Mouse (Mus musculus) limb, embryonic 12.5 days (tissue): ENCODE results near the gene Clec18a. TPM values are rescaled to one million over a fixed set of nuclear protein-coding genes. Genes with fewer than 3 reads are reported as not detected.

Experiments
- ATAC-seq: fragments of 200-750 bp; cut with Nextera tagmentation; 2 replicates; pipeline ENCODE4 v1.8.0; 2017; ENCODE audit warnings: low read depth, moderate TSS enrichment; ENCODE audit not compliant: insufficient number of reproducible peaks, insufficient read depth, low FRiP score, low TSS enrichment
- H3K27ac ChIP-seq: fragments of 300-500 bp; sonication (generic); 2 replicates; pipeline ENCODE4 v1.5.1; 2016; ENCODE audit warnings: mild to moderate bottlenecking, moderate library complexity
- H3K27me3 ChIP-seq: fragments of 300-500 bp; sonication (generic); 2 replicates; pipeline ENCODE4 v1.6.1; 2016; ENCODE audit warnings: mild to moderate bottlenecking, moderate library complexity
- H3K36me3 ChIP-seq: fragments of 300-500 bp; sonication (generic); 2 replicates; pipeline ENCODE4 v1.6.1; 2016; ENCODE audit warnings: mild to moderate bottlenecking, moderate library complexity
- H3K4me1 ChIP-seq: fragments of 300-500 bp; sonication (generic); replicated peaks from 2 replicates; pipeline ENCODE4 v1.6.1; 2016
- H3K4me2 ChIP-seq: fragments of 300-500 bp; sonication (generic); 2 replicates; pipeline ENCODE4 v1.6.1; 2016; ENCODE audit warnings: mild to moderate bottlenecking, moderate library complexity
- H3K4me3 ChIP-seq: fragments of 300-500 bp; sonication (generic); replicated peaks from 2 replicates; pipeline ENCODE4 v1.5.1; 2016; ENCODE audit warnings: mild to moderate bottlenecking
- H3K9ac ChIP-seq: fragments of 300-500 bp; sonication (generic); replicated peaks from 2 replicates; pipeline ENCODE4 v1.6.1; 2016; ENCODE audit warnings: mild to moderate bottlenecking, moderate library complexity
- H3K9me3 ChIP-seq: fragments of 300-500 bp; sonication (generic); 2 replicates; pipeline ENCODE4 v1.6.1; 2016; ENCODE audit warnings: mild to moderate bottlenecking, moderate library complexity
- WGBS: fragments of 180-500 bp; shearing (Covaris S2); methylation state at CpG from one replicate; pipeline ENCODE4 v1.1.7; 2016; 5-methylcytosine and 5-hydroxymethylcytosine counted together
- polyA plus RNA-seq: library from polyadenylated mRNA; unstranded; fragments of >200 nt; fragmentation: Nextera tagmentation; extraction: Ambion mirVana; gene quantifications from 2 replicates; pipeline ENCODE4 v1.2.1, GENCODE M21; 2016

The Clec18a gene
- polyA plus RNA-seq, 1 experiment from 2014 or later: 0.24 TPM

DNA sequence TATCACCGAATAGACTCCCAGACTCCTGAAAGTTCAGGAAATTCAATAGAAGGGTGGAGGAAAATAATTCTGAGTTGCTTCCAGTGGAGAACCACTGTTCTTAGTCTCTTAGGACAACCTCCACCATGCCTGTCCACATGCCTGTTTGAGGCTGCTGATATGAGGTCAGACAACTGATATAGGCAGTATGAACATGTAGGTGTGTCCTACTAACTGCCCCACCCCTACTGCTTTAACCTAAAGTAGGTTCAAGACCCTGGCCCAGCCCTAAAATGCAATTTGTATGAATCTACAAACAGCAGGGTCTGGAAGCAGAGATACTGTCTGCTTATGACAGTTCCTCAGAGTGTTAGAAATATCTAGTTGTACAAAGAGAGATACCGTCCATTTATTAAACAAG is 36.6 kb downstream of the Clec18a start:
- 0 out of 2 replicates have a peak, but pooled peaks have one; percentile 2 for ATAC-seq
- peak overlapping the region; percentile 95; the same call in 1 of the 2 replicates for H3K4me3 ChIP-seq
- 65% methylated on average over 2 of the region's 2 CpGs for WGBS

DNA sequence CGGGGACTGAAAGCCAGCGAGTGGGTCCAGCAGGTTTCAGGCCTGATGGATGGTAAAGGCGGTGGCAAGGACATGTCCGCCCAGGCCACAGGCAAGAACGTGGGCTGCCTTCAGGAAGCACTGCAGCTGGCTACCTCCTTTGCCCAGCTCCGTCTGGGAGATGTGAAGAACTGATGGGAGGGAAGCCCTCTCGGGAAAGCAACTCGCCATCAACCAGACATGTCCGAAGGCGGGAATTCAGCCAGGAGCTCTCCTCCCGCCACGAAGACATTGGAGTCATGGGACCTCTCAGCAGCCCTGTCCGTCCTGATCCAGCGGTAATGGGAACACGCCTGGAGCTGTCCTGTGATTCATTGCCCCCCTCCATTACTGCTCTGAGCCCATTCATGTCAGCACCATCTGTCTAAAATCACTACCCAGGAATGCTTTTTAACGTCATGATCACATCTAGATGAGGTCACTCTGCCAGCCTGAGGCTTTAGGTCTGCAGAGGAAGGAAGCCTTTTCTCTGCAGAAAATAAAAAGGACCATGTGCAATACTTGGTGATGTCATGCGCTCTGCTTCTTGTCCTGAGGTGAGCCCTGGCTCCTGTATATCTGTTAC is 37.1 kb downstream of the Clec18a start:
- WGBS: 93% methylated on average over 17 of the region's 17 CpGs
- Histone ChIP-seq H3K27ac (no peak overlapping the region), H3K36me3 (peaks cover 70% of the 10 kb centered on the region)

More for the DNA sequence above, 36.6 kb downstream of the Clec18a start:
- no peak overlapping the region for H3K4me2 ChIP-seq
- H3K27ac ChIP-seq: no peak overlapping the region
- H3K9ac ChIP-seq: no peak overlapping the region
- H3K9me3 ChIP-seq: no peaks in the 10 kb centered on the region
- peaks cover 14% of the 10 kb centered on the region for H3K4me1 ChIP-seq
- H3K27me3 ChIP-seq: peaks cover under 1% of the 10 kb centered on the region; the same call in 1 of the 2 replicates
- H3K36me3 ChIP-seq: peaks cover 64% of the 10 kb centered on the region

DNA sequence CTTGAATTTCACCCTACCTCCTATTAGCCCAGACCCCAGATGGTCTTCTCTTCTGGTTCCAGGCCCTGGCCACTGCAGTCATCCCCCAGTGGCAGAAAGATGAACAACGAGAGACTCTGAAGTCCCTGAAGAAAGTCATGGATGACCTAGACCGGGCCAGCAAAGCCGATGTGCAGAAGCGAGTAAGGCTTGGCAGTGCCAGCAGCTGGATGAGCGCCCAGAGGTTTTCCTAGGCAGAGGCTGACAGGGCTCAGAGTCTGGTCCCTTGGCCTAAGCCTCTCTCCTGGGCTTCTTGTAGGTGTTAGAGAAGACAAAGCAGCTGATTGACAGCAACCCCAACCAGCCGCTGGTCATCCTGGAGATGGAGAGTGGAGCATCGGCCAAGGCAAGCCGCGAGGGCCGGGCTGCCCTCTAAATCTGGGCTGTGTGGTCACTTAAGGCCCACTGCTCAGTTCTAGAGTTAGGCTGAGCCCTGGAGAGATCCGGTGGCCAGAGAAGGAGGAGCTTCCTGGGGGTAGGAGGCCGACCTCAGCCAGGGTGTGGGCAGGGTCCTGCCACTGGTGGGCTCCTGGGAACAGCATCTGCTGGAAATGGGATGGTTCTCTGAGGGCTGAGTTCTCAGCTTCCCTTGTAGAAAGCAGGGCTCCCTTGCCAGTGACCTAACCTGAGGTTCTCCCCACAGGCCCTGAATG is 38.3 kb downstream of the Clec18a start:
- WGBS: 95% methylated on average over 12 of the region's 12 CpGs
- no peak for ATAC-seq

More for the DNA sequence above, 37.1 kb downstream of the Clec18a start:
- Histone ChIP-seq H3K27me3 (no peaks in the 10 kb centered on the region), H3K4me2 (no peak overlapping the region), H3K9me3 (no peaks in the 10 kb centered on the region), H3K4me3 (no peak overlapping the region), H3K4me1 (peaks cover 14% of the 10 kb centered on the region), H3K9ac (no peak overlapping the region)
- no peak for ATAC-seq

DNA sequence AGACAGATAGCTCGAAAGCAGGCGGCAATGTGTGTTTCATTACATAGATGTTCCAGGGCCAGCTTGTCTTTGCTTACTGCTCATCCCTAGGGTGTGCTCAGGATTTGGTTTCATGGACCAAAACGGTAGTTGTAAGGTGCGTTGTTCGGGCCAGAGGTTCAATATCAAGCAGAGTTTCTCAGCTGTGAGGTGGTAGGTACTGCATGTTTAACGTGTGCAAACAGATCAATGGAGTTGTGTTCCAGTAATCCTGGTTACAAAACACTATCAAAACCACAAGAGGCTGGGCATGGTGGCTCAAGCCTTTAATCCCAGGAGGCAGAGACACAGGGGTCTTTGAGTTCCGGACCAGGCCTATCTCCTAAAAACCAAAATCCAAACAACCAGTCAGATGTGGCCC is 43.1 kb downstream of the Clec18a start:
- Histone ChIP-seq H3K4me3 (no peak overlapping the region), H3K4me1 (no peaks in the 10 kb centered on the region), H3K27me3 (no peaks in the 10 kb centered on the region), H3K4me2 (no peak overlapping the region), H3K9me3 (no peaks in the 10 kb centered on the region), H3K36me3 (peaks cover 99% of the 10 kb centered on the region), H3K9ac (no peak overlapping the region), H3K27ac (no peak overlapping the region)
- ATAC-seq: no peak
- WGBS: 94% methylated on average over 7 of the region's 7 CpGs

More for the DNA sequence above, 38.3 kb downstream of the Clec18a start:
- Histone ChIP-seq H3K27me3 (no peaks in the 10 kb centered on the region), H3K9ac (no peak overlapping the region), H3K9me3 (no peaks in the 10 kb centered on the region), H3K4me1 (peaks cover 14% of the 10 kb centered on the region), H3K36me3 (peaks cover 80% of the 10 kb centered on the region), H3K4me3 (no peak overlapping the region), H3K4me2 (no peak overlapping the region), H3K27ac (no peak overlapping the region)

DNA sequence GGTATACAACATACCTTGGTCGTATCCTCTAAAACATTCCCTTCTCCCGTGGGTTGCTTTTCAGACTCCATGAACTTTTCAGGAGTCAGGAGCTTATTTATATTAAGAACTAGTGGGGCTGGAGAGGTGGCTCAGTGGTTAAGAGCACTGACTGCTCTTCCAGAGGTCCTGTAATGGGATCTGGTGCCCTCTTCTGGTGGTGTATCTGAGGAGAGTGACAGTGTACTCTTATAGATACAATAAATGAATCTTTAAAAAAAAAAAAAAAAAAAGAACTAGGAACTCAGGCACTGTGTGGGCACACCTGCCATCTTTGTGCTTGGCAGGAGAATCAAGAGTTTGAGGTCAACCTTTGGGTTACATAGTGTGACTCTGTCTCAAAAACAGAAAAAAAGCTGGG is 43.5 kb downstream of the Clec18a start:
- Histone ChIP-seq H3K9ac (no peak overlapping the region), H3K36me3 (peaks cover 99% of the 10 kb centered on the region), H3K4me1 (no peaks in the 10 kb centered on the region), H3K4me2 (no peak overlapping the region), H3K4me3 (no peak overlapping the region), H3K27ac (no peak overlapping the region), H3K9me3 (no peaks in the 10 kb centered on the region), H3K27me3 (no peaks in the 10 kb centered on the region)
- no peak for ATAC-seq
- 95% methylated on average over 2 of the region's 2 CpGs for WGBS

DNA sequence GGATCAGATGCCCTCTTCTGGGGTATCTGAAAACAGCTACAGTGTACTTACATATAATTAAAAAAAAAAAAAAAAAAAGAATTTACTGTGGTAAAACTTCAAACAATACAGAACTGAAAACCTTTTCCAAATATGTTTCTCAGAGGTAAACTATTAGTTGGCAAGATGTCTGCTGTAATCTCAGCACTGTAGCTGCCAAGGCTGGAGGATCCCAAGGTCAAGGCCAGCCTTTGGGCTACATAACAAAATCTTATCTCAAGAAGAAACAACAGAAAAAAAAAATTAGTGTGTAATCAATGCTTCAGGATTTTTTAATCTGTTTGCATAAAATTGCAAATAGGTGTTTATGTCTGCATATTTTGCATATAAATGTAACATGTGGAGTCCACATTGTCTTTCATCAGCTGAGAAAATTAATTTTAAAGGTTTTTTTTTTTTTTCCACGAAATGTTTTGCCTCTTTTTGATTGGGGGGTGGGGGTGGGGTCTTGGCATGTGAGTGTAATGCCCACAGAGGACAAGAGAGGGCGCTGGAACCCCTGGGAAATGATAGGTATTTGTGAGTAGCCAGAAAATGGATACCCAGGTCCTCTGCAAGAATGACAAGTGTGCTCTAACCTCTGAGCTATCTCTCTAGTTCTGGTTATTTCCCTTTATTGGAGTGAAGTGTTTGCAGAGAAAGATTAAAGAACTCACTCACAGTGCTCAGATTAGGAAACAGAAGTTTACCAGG is 48.1 kb downstream of the Clec18a start:
- no peak overlapping the region for H3K4me3 ChIP-seq
- H3K27me3 ChIP-seq: no peaks in the 10 kb centered on the region
- no peak for ATAC-seq
- WGBS: 38% methylated on average over 2 of the region's 2 CpGs
- H3K4me1 ChIP-seq: no peaks in the 10 kb centered on the region
- no peaks in the 10 kb centered on the region for H3K9me3 ChIP-seq
- H3K4me2 ChIP-seq: no peak overlapping the region
- no peak overlapping the region for H3K9ac ChIP-seq
- H3K36me3 ChIP-seq: peaks cover 99% of the 10 kb centered on the region
- no peak overlapping the region for H3K27ac ChIP-seq

DNA sequence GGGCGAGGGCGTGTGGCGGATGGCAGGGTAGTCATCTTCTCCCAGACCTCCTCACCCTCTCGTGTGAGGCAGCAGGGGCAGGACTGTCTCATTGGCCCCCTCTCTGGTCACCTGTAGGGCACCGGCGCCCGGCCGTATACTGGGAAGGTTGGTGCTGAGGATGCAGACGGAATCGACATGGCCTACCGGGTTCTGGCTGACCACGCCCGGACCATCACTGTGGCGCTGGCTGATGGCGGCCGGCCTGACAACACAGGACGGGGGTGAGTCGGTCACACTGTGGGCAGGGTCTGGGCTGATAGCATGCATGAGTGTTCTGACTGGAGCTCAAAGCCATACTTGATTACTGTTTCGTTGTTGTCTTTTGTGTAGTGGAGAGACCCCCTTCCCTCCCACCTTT is 49.7 kb downstream of the Clec18a start:
- WGBS: 94% methylated on average over 19 of the region's 19 CpGs
- no peak overlapping the region for H3K9ac ChIP-seq
- no peaks in the 10 kb centered on the region for H3K4me1 ChIP-seq
- H3K9me3 ChIP-seq: no peaks in the 10 kb centered on the region
- H3K36me3 ChIP-seq: peaks cover 99% of the 10 kb centered on the region
- H3K4me2 ChIP-seq: no peak overlapping the region
- no peak overlapping the region for H3K4me3 ChIP-seq
- H3K27me3 ChIP-seq: no peaks in the 10 kb centered on the region
- ATAC-seq: no peak; the same call in 1 of the 2 replicates
- H3K27ac ChIP-seq: no peak overlapping the region

DNA sequence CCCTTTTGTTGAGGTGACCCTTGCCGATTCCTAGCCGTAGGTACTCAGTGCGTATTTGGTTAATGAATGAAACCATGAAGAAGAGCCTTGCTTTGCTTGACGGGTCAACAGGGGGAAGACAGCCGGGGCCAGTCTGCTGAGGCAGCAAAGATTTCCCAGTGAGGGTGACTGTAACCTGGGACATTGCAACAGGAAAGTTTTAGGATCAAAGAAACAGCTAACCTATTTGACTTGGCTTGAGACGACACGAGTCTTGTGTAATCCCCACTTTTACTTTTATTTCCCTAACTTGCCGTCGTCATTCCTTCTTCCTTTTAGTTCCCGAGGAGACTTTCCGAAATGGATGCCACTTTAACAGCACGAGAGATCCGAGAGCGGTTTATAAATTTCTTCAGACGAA is 55.6 kb downstream of the Clec18a start:
- no peak overlapping the region for H3K27ac ChIP-seq
- H3K9ac ChIP-seq: no peak overlapping the region
- peaks cover 18% of the 10 kb centered on the region for H3K4me1 ChIP-seq
- ATAC-seq: no peak
- H3K36me3 ChIP-seq: peaks cover 59% of the 10 kb centered on the region
- no peak overlapping the region for H3K4me3 ChIP-seq
- H3K27me3 ChIP-seq: no peaks in the 10 kb centered on the region
- WGBS: 94% methylated on average over 15 of the region's 15 CpGs
- H3K4me2 ChIP-seq: no peak overlapping the region
- no peaks in the 10 kb centered on the region for H3K9me3 ChIP-seq

DNA sequence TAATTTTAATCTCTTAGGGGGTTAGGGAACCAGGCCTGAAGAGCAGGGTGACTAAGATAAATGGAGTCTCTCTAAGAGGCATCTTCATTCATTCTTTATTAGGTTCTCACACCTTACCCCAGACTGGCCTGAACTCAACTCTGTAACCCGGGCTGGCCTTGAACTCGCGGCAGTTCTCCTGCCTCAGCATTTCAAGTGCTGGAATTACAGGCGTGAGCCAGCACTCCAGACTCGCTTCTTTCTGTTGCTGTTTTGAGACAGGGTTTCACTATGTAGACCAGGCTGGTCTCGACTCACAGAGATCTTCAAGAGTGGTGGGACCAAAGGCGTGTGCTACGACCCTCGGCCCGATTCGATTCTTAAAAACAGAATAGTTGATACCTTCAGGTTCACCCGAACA is 58.0 kb downstream of the Clec18a start:
- peak; percentile 13; the same call in 1 of the 2 replicates for ATAC-seq
- 19% methylated on average over 12 of the region's 12 CpGs for WGBS
- peak overlapping the region; percentile 75 for H3K4me3 ChIP-seq
- H3K36me3 ChIP-seq: peaks cover 36% of the 10 kb centered on the region
- peak overlapping the region; percentile 76 for H3K9ac ChIP-seq
- H3K9me3 ChIP-seq: no peaks in the 10 kb centered on the region
- peaks cover 3% of the 10 kb centered on the region; the same call in 1 of the 2 replicates for H3K27me3 ChIP-seq
- H3K27ac ChIP-seq: peak overlapping the region; percentile 75; the same call in 1 of the 2 replicates
- peaks cover 18% of the 10 kb centered on the region for H3K4me1 ChIP-seq
- peak overlapping the region; percentile 74 for H3K4me2 ChIP-seq

DNA sequence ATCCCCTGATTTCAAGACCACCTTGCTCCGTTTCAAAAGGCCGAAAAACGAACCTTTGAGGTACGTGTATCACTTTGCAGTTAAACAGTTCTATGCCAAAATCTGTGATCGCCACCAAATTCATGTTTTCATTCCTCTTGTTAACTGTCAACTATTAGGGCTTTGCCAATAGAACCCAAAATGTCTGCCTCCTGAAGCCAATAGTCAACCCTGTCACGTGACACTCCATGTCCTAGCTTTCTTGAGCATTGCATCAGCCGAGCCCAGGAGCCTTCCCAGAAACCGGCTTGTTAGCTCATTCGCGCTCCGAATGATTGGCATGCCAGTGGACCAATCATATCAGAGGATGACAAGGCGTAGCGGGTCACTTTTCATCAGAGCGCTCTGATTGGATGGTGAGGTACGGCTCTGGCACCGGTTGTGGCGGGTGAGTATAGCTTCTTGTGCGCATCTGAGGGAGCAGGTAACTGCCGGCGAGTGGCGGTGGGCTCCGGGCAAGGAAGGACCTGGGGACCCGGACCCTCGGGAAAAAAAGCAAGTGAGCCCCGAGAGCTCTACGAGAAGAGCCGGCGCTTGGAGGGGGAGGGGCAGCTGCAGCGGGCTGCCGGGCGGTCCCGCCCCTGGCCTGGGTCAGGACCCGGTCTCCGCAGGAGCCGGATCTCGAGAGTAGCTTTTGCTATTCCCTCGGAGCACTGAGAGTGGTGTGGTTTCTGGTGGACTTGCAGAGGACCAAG is 58.6 kb downstream of the Clec18a start:
- Histone ChIP-seq H3K9ac (peak overlapping the region; percentile 76), H3K4me3 (peak overlapping the region; percentile 75), H3K36me3 (peaks cover 30% of the 10 kb centered on the region), H3K27ac (peak overlapping the region; percentile 75), H3K4me2 (peak overlapping the region; percentile 74), H3K4me1 (peaks cover 18% of the 10 kb centered on the region), H3K9me3 (no peaks in the 10 kb centered on the region), H3K27me3 (peaks cover 3% of the 10 kb centered on the region; the same call in 1 of the 2 replicates)
- WGBS: 7% methylated on average over 37 of the region's 37 CpGs
- ATAC-seq: peak; percentile 96
